Mouse (Mus musculus) ES-E14 (cell line): ENCODE data around the gene Agbl5.

Experiments
- HCFC1 ChIP-seq: IDR thresholded peaks from 2 replicates; pipeline ENCODE4 v1.6.1; 2012; ENCODE audit warnings: low read length, inconsistent platforms, borderline replicate concordance; ENCODE audit not compliant: insufficient read depth
- MAFK ChIP-seq: IDR thresholded peaks from 2 replicates; pipeline ENCODE4 v1.6.1; 2014; ENCODE audit warnings: mild to moderate bottlenecking, low read depth, low read length, inconsistent platforms; ENCODE audit not compliant: insufficient read depth
- ZNF384 ChIP-seq: IDR thresholded peaks from 2 replicates; pipeline ENCODE4 v1.6.1; 2012; ENCODE audit warnings: low read depth, low read length, inconsistent platforms

GRCm38 (mm10) chr5:30951706-30952105 lies 63.2 kb downstream of the Agbl5 start:
- TF ChIP-seq MAFK (no peak), HCFC1 (no peak), ZNF384 (no peak)
